Mouse (Mus musculus) cerebellum, postnatal 25 days (tissue): Measurements from ENCODE around the gene Nlrp1b.
A peak's percentile ranks its signal among the peaks of the same experiment; 100 is the strongest.

ENCODE experiments used
- DNase-seq, 2 experiments: peaks; one replicate each; pipeline ENCODE4 v3.0.0; 2021; ENCODE audit warnings: mixed read lengths in 2 of 2

Nlrp1b gene

DNA sequence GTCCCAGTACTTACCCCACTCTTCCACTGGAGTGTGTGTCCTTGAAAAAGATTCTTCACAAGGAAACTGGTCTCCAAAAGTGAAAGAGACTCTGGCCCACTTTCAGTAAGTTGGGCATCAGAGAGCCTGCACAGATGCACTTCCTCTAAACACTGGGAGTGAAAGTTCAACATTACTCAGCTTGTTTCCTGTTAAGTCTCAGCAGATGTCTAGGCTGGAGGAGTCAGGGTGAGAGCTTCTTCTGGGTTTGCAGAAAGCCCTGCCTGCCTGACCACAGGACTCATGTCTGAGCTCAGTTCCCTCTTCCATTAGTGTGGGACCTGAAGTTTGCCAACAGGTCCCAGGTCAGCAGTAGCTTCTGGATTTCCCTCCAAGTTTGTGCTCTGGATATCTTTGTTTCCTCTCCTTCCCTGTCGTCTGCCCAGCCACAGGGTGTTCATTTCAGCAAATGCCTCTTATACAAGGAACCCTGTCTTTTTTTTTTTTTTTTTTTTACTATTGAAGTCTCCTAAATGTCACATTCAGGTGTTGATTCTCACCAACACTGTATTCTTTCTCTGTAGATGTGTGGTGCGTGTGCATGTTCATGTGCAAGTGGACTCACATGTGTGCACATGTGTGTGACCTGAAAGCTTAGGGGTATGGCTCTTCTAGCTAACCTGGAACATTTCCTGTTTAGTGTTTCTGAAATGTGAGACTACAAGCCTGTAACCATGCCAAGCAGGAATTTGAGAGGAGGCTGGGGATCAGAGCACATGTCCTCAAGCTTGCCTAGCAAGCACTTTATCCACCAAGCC is at the start of gene Nlrp1b:
Nlrp1b (minus strand) TSS at position 50 of the 797 bp plus-strand sequence.
- no peak for DNase-seq

DNA sequence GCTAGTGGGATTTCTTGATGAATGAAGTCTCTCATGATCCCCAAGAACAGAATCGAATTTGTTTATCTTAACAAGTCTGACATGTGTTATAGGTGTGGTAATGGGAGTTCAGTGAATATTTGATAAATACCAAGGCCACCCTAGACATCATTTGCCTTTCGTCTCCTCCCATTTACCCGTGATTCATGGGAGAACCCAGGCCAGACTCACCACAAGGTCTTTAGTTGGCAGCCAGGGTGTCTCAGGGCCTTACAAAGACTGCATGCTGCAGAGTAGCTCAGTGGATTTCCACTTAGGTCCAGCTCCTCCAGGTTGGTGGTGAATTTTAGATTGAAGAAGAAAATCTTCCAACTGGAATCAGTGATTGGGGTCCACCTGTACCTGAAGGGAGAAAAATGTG is 30.5 kb upstream of the Nlrp1b start:
- DNase-seq: no peak

DNA sequence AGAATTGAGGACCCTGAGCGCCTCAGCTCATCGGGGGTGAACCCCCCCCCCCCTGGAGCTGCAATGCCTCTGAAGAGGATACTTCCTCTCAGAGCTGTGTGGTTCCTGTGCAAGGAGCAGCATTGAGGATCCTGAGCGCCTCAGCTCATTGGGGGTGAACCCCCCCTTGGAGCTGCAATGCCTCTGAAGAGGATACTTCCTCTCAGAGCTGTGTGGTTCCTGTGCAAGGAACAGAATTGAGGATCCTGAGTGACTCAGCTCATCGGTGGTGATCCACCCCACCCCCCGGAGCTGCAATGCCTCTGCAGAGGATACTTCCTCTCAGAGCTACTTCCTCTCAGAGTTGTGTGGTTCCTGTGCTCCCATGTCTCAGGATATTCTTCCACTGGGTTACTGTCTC is 20.8 kb upstream of the Nlrp1b start:
- DNase-seq: no peak

DNA sequence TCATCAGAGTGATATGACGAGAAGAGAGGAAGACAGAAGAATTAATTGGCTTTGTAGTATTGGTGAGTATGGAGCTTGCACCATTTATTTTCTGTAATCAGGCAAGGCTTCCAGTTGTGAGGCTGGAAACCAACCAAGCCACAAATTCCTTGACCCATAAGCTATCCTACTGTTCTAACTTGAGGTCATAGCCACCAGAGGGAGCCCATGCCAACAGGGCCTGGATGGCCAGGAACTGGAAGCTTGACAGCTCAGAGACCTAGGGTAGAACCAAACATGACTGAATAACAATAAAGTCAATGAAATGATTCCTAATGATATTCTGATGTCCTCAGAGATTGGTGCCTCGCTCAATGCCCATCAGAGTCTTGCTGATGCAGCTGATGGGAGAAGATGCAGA is 5.9 kb downstream of the Nlrp1b start:
- DNase-seq: peak in 1 of 2 experiments; percentile 4

DNA sequence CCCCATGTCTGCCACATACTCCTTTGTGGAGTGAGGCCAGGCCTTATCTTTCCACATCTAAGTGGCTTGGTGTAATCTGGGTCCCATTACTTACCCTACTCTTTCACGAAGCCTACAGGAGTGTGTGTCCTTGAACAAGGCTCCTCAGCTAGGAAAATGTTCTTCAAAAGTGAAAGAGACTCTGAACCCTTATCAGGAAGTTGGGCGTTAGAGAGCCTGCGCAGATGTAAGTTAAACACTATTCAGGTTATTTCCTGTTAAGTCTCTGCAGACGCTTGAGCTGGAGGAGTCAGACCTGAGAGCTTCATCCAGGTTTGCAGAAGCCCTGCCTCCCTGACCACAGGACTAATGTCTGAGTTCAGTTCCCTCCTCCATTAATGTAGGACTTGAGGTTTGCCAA is 27.8 kb downstream of the Nlrp1b start:
- DNase-seq: no peak

DNA sequence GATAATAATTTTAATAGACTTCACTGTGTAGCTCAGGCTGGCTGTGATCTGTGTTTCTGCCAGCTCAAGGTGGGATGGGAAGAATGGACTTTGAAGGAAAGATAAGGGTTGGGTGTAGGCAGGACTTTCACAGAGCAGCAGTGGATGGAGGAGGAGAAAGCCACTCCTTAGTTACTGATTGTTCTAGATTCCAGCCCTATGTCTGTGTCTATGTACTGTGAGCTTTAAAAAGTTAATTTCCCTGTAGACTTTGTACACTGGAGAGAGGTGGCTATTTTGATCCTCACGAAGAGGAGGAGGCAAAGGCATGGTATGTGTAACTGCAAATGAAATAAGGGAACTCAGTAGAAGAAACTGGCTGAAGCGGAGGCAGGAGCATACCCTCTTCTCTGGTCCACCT is 31.2 kb downstream of the Nlrp1b start:
- DNase-seq: no peak

DNA sequence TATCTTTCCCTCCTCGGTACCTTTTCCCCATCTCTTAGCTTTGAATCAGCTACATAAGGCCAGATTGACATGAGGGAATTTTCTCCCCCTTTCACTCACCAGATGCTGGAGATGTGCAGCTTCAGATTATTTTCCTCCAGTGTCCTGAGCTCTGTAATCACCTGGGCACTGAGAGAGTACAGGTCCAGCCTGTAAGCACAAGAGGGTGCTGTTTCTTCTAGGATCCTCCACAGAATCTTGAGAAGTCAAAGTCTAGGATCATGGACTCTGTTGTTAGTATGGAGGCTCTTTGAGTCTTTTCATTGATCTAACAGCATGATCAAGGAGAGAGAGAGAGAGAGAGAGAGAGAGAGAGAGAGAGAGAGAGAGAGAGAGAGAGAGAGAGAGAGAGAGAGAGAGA is 60.9 kb downstream of the Nlrp1b start:
- DNase-seq: no peak

DNA sequence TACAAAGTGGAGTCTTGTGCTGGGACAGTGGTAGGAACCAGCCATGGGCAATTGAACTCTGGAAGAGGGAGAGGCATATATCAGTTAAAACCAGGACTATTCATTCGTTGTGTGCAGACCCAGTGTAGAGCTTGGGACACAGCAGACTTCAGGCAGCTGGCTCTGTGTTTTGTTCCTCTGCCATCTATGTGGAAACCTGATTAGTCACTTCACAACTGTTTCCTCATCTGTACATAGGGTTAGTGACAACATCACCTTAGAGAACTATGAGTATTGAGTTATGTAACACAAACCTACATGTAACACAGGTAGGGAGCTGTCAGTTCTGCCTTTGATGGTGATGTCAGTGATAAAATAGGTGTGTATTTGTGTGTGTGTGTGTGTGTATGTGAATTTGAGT is 66.4 kb downstream of the Nlrp1b start:
- DNase-seq: no peak

DNA sequence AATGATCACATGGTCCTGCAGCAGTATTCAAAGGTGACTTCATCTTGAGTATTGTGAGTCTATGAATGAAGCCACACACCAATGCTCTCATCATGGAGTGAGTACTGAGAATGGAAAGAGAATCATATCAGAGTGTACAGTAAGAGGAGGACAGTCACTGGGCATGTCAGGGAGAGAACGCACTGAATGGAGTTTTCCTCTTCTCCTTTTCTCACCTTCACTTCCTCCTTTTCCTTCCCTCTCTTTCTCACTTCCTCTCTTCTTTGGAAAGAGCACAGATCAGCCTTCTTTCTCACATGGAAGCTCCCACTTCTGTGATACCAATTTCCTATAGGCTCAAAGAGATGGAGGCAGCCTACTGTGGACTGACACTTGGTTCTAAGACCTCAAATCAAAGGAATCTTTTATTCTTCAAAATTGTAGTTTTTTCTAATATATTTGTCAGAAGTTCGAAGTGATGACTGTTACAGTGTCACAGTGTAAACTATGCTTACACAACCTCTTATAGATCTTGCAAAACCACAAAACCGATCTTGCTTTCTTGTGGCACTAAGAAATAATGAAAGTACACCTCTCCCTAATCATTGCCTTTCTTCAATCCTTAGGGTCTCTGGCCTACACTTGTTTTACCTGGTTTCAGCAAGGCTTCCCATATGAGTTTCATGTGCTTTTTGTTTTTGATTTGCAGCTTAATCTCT is 70.9 kb downstream of the Nlrp1b start:
- no peak for DNase-seq

DNA sequence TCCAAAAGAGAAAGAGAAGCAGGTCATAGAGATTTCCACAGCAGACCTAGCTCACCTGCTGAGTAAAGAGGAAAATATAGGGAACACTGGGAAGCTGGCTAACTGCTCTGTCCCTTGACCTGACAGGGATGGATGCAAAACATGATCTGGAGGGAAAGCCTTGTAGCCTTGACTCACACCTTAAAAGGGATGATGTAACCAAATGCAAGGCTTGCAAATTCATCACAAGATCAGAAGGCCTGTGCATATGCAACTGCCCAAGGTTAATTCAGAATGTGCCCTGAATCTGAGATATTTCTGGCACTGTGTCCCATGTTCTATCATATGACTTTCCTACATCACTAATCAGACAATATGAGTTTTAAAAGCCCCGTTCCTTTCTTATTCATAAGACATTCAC is 75.3 kb downstream of the Nlrp1b start:
- DNase-seq: no peak

DNA sequence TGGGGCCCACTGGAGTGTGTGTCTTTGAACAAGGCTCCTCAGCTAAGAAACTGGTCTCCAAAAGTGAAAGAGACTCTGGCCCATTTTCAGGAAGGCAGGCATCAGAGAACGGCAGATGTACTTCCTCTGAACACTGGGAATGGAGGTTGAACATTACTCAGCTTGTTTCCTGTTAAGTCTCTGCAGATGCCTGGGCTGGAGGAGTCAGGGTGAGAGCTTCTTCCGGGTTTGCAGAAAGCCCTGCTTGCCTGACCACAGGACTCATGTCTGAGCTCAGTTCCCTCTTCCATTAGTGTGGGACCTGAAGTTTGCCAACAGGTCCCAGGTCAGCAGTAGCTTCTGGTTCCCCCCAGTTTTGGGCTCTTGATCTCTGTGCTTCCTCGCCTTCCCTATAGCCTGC is 85.9 kb downstream of the Nlrp1b start, which contains the start of gene Nlrp1a:
Nlrp1a (minus strand) TSS at position 44 of the 400 bp plus-strand sequence.
- no peak for DNase-seq

DNA sequence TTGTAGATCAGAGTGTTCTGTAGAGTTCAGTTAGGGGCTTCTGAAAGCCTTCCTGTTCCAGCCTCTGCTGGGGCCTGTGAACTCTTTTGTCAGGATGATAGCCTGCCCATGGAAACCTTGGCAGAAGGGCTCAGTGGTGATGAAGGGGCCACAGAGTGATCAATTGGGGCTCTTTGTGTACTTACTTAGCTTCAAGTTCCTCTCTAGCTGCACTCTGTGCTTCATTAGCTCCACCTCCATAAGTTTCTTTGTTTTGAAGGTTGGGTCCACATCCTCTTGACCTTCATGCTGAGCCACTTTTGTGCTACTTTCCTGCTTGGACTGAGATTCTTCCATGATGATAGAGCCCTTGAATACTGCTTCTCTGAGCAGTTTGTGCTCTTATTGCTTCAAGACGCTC is 88.5 kb downstream of the Nlrp1b start:
- DNase-seq: no peak

DNA sequence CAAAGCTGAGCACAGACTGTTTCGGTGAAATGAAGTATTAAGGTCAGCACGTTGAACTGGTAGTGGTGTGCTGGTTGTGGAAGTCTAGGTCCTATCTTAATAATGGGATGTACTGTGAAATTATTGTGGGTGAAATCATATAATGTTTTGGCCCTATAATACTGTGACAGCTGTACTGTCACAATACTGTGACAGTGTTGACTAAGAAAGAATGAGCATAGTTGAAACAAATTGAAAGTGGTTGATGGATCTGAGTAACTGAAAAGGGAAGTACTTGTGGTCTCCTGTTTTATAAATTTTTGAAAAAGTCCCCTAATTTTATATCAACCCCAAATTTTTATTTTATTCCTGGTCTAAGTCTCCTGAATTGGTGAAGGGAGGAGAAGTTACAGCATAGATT is 123.4 kb downstream of the Nlrp1b start:
- no peak for DNase-seq

DNA sequence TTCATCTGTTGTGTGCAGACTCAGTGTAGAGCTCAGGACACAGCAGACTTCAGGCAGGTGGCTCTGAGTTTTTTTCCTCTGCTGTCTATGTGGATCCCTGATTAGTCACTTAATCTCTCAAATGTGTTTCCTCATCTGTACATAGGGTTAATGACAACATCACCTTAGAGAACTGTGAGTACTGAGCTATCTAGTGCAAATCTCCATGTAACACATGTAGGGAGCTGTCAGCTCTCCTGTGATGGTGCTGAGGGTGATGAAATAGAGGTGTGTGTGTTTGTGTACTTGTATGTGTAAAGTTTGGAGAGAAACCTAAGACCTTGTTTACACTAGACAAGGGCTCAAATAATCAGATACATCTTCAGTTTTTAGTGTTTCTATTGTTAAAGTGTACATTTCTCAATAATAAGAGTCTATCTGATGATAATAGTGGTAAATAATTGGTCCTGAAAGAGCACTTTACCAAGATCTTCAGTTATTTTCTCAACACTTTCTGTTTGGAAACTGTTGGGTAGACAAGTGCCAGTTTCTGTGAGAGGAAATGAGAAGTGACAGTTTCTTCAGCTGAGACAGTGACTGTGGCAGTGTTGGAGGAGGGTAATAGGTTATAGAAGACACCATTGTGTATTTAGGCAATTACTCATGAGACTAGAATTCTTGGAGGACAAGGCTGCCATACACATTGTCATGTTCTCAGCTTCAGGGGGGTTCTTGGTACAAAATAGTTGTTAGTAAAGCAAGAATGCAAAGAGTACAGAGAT is 124.1 kb downstream of the Nlrp1b start:
- no peak for DNase-seq

DNA sequence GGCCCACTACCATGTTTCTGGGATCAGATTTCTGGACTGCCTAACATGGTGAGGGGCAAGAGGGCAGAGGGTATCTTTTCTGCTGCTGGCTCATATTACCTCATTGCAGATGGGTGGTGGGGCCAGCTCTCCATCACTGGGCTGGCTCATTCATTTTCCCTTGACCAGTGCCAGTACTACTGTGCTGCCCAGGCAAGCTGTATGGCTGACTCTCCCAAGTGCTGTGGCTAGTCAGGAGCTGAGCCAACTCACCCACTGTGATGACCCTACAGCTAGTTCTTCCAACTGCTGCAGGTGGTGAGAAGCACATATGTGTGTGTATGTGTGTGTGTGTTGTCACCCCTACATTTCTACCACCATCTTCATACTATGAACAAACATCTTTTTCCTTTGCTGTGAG is 126.6 kb downstream of the Nlrp1b start:
- DNase-seq: no peak
